Mouse (Mus musculus): ENCODE measurements around the gene Lzts2. TPM values are rescaled to one million over a fixed set of nuclear protein-coding genes. Genes with fewer than 3 reads are reported as not detected.

Lzts2 gene
- polyA plus RNA-seq, 1 experiment from 2014 or later = 52.1 TPM

GRCm38 (mm10) chr19:45074580-45075322 lies 60.5 kb downstream of the Lzts2 start, which contains the start of gene Kazald1:
Gene Kazald1 (plus strand): TSS chr19:45075241.
- H3K9ac ChIP-seq (ENCODE audit: low read length) = peak within 1 kb of the TSS; percentile 60
- ATAC-seq (replicated peaks; ENCODE audit: low FRiP score, low TSS enrichment, low read depth) = peak; percentile 89
- peak within 1 kb of the TSS; percentile 93 for H3K4me2 ChIP-seq (ENCODE audit: low read length)

GRCm38 (mm10) chr19:45075323-45076035 lies 61.3 kb downstream of the Lzts2 start:
- DNase-seq (ENCODE audit: low spot score) (no peak), ATAC-seq (replicated peaks; ENCODE audit: low FRiP score, low TSS enrichment, low read depth) (peak; percentile 54)
- Histone ChIP-seq H3K27ac (ENCODE audit: low read depth) (peak overlapping the region; percentile 86), H3K9me3 (ENCODE audit: control insufficient read depth, low read length) (no peaks in the 10 kb centered on the region), H3K4me3 (ENCODE audit: low read depth, low read length) (peak overlapping the region; percentile 59), H3K9ac (ENCODE audit: low read length) (peak overlapping the region; percentile 60), H3K27me3 (replicated peaks; ENCODE audit: control insufficient read depth, insufficient read depth, low read length) (peaks cover 57% of the 10 kb centered on the region), H3K4me2 (ENCODE audit: low read length) (peak overlapping the region; percentile 93), H3K36me3 (ENCODE audit: control insufficient read depth, insufficient read depth, low read length) (no peaks in the 10 kb centered on the region), H3K4me1 (replicated peaks; ENCODE audit: control insufficient read depth, insufficient read depth, low read length) (peaks cover 35% of the 10 kb centered on the region)
- WGBS = 1% methylated on average over 32 of the region's 32 CpGs

More at GRCm38 (mm10) chr19:45074580-45075322, 60.5 kb downstream of the Lzts2 start, which contains the start of gene Kazald1:
- H3K36me3 ChIP-seq (ENCODE audit: control insufficient read depth, insufficient read depth, low read length) = no peaks in the 10 kb centered on the region
- H3K4me3 ChIP-seq (ENCODE audit: low read depth, low read length) = peak within 1 kb of the TSS; percentile 59
- under 1% methylated on average over 45 of the region's 45 CpGs for whole genome bisulfite sequencing
- H3K4me1 ChIP-seq (replicated peaks; ENCODE audit: control insufficient read depth, insufficient read depth, low read length) = peaks cover 28% of the 10 kb centered on the region
- peaks cover 51% of the 10 kb centered on the region for H3K27me3 ChIP-seq (replicated peaks; ENCODE audit: control insufficient read depth, insufficient read depth, low read length)
- peak within 1 kb of the TSS; percentile 86 for H3K27ac ChIP-seq (ENCODE audit: low read depth)
- H3K9me3 ChIP-seq (ENCODE audit: control insufficient read depth, low read length) = no peaks in the 10 kb centered on the region
- peak; percentile 98 for DNase-seq (ENCODE audit: low spot score)

- H3K9ac ChIP-seq (ENCODE audit: low read length) = no peak overlapping the region
- peaks cover 41% of the 10 kb centered on the region for H3K4me1 ChIP-seq (replicated peaks; ENCODE audit: control insufficient read depth, insufficient read depth, low read length)
Measured at GRCm38 (mm10) chr19:45076036-45076575, 61.9 kb downstream of the Lzts2 start.

More at GRCm38 (mm10) chr19:45076036-45076575, 61.9 kb downstream of the Lzts2 start:
- Histone ChIP-seq H3K4me2 (ENCODE audit: low read length) (peak overlapping the region; percentile 93), H3K27me3 (replicated peaks; ENCODE audit: control insufficient read depth, insufficient read depth, low read length) (peaks cover 64% of the 10 kb centered on the region), H3K36me3 (ENCODE audit: control insufficient read depth, insufficient read depth, low read length) (no peaks in the 10 kb centered on the region), H3K9me3 (ENCODE audit: control insufficient read depth, low read length) (no peaks in the 10 kb centered on the region), H3K4me3 (ENCODE audit: low read depth, low read length) (peak overlapping the region; percentile 59), H3K27ac (ENCODE audit: low read depth) (no peak overlapping the region)
- WGBS = 12% methylated on average over 17 of the region's 17 CpGs
- DNase-seq (ENCODE audit: low spot score) = no peak
- ATAC-seq (replicated peaks; ENCODE audit: low FRiP score, low TSS enrichment, low read depth) = no peak

Other genes starting within 250 kb of the Lzts2 start
- 54.1 and 60.8 TPM in 2 replicates for gene Slf2, start 83.3 kb upstream of the Lzts2 start, polyA plus RNA-seq (2014; fragmentation: Nextera tagmentation; extraction: Ambion mirVana)
- 14.5 and 16.3 TPM in 2 replicates for gene Sema4g, start 25.3 kb upstream of the Lzts2 start, polyA plus RNA-seq (2014; fragmentation: Nextera tagmentation; extraction: Ambion mirVana)
- 16.7 and 18.4 TPM in 2 replicates for gene Twnk, start 8.8 kb upstream of the Lzts2 start, polyA plus RNA-seq (2014; fragmentation: Nextera tagmentation; extraction: Ambion mirVana)
- 65.4 and 70.3 TPM in 2 replicates for gene Mrpl43, start 8.0 kb upstream of the Lzts2 start, polyA plus RNA-seq (2014; fragmentation: Nextera tagmentation; extraction: Ambion mirVana)
- 0.42 and 0.55 TPM in 2 replicates for gene Pdzd7, start 31.3 kb downstream of the Lzts2 start, polyA plus RNA-seq (2014; fragmentation: Nextera tagmentation; extraction: Ambion mirVana)
- gene Sfxn3, start 33.1 kb downstream of the Lzts2 start, polyA plus RNA-seq (2014; fragmentation: Nextera tagmentation; extraction: Ambion mirVana) = 23.4 and 24.5 TPM in 2 replicates
- 0.69 and 1.8 TPM in 2 replicates for gene Kazald1, start 60.8 kb downstream of the Lzts2 start, polyA plus RNA-seq (2014; fragmentation: Nextera tagmentation; extraction: Ambion mirVana)
- 0.16 TPM in 1 of 2 replicates, not detected in the other for gene Tlx1, start 136.3 kb downstream of the Lzts2 start, polyA plus RNA-seq (2014; fragmentation: Nextera tagmentation; extraction: Ambion mirVana)
- gene Lbx1, start 221.4 kb downstream of the Lzts2 start, polyA plus RNA-seq (2014; fragmentation: Nextera tagmentation; extraction: Ambion mirVana) = not detected in 2 replicates

Measured in intestine, embryonic 14.5 days (tissue).